Mouse (Mus musculus) stomach, embryonic 15.5 days (tissue): ENCODE data around the gene Satb2. TPM values are rescaled to one million over a fixed set of nuclear protein-coding genes. Genes with fewer than 3 reads are reported as not detected.
A peak's percentile ranks its signal among the peaks of the same experiment; 100 is the strongest.

Source experiments
- ATAC-seq: fragments of 200-750 bp; cut with Nextera tagmentation; 2 replicates; pipeline ENCODE4 v1.8.0; 2017; ENCODE audit warnings: low read depth, moderate number of reproducible peaks, moderate TSS enrichment; ENCODE audit not compliant: insufficient read depth, low FRiP score
- H3K27ac ChIP-seq: fragments of 300-500 bp; sonication (generic); 2 replicates; pipeline ENCODE4 v1.5.1; 2015; ENCODE audit warnings: mild to moderate bottlenecking, inconsistent platforms
- H3K27me3 ChIP-seq: fragments of 300-500 bp; sonication (generic); replicated peaks from 2 replicates; pipeline ENCODE4 v1.6.1; 2015; ENCODE audit warnings: inconsistent platforms
- H3K36me3 ChIP-seq: fragments of 300-500 bp; sonication (generic); 2 replicates; pipeline ENCODE4 v1.6.1; 2015; ENCODE audit warnings: inconsistent platforms
- H3K4me1 ChIP-seq: fragments of 300-500 bp; sonication (generic); 2 replicates; pipeline ENCODE4 v1.6.1; 2015; ENCODE audit warnings: inconsistent platforms
- H3K4me2 ChIP-seq: fragments of 300-500 bp; sonication (generic); 2 replicates; pipeline ENCODE4 v1.6.1; 2015; ENCODE audit warnings: mild to moderate bottlenecking, inconsistent platforms
- H3K4me3 ChIP-seq: fragments of 300-500 bp; sonication (generic); replicated peaks from 2 replicates; pipeline ENCODE4 v1.5.1; 2015; ENCODE audit warnings: inconsistent platforms
- H3K9ac ChIP-seq: fragments of 300-500 bp; sonication (generic); 2 replicates; pipeline ENCODE4 v1.6.1; 2015; ENCODE audit warnings: inconsistent platforms
- H3K9me3 ChIP-seq: fragments of 300-500 bp; sonication (generic); 2 replicates; pipeline ENCODE4 v1.6.1; 2016; ENCODE audit warnings: inconsistent platforms
- WGBS: fragments of 180-500 bp; shearing (Covaris S2); methylation state at CpG from one replicate; pipeline ENCODE4 v1.1.7; 2015; 5-methylcytosine and 5-hydroxymethylcytosine counted together
- polyA plus RNA-seq: library from polyadenylated mRNA; unstranded; fragments of >200 nt; fragmentation: Nextera tagmentation; extraction: Ambion mirVana; gene quantifications from 2 replicates; pipeline ENCODE4 v1.2.1, GENCODE M21; 2015

Satb2 gene
- polyA plus RNA-seq, result 0.53 and 0.81 TPM in 2 replicates

DNA sequence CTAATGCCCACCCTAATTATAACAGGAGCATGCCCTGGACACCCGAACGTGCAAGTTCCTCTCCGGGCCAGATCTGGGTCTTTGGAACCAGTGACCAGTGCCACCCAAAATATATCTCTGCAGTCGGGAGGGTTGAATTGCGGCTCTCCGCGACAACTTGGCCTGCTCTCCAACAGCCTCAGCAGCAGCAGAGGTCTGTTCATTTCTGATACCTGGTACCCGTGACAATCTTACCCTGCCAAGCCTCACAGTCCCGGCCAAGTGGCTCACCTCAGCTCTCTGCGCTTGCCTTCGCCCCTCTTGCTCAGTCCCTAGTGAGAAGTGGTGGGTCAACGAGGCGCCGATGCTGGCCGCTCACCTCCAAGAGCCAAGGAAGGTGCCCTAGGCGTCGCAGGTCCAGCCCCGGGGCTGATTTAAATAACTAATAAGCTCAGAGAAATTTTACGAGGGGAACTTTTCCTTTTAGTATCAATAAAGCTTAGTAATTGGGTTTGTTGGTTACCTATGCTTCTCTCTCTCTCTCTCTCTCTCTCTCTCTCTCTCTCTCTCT is at the start of gene Satb2:
Gene Satb2 (minus strand): TSS at position 500 of the 550 bp plus-strand sequence.
- no peak within 1 kb of the TSS for H3K9ac ChIP-seq
- WGBS, result under 1% methylated on average over 19 of the region's 19 CpGs
- H3K4me3 ChIP-seq, result peak within 1 kb of the TSS; percentile 29
- peaks cover 61% of the 10 kb centered on the region for H3K27me3 ChIP-seq
- H3K4me2 ChIP-seq, result peak within 1 kb of the TSS; percentile 47
- peaks cover 25% of the 10 kb centered on the region for H3K4me1 ChIP-seq
- ATAC-seq, result no peak
- no peak within 1 kb of the TSS for H3K27ac ChIP-seq
- no peaks in the 10 kb centered on the region for H3K9me3 ChIP-seq
- H3K36me3 ChIP-seq, result no peaks in the 10 kb centered on the region

DNA sequence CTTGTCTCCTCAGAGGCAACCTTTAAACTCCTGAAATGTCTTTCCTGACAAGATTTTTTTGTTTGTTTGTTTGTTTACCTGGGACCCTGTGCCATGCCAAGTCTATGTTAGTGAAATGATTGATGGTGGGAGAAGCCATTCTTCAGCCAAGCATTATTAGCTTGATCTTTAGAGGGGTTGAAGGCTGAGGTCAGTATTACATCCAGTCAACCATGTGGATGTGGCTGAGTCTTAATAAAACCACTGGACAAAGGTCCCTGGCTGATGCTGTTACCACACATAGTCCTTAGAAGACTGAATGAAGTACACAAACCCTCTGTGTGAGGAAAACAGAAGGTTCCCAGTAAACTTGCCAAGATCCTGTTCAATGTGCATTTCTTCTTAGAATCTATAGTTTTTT is 40.5 kb upstream of the Satb2 start:
- no peak for ATAC-seq
- Histone ChIP-seq H3K9ac (no peak overlapping the region), H3K27me3 (no peaks in the 10 kb centered on the region), H3K4me1 (no peaks in the 10 kb centered on the region), H3K36me3 (no peaks in the 10 kb centered on the region), H3K27ac (no peak overlapping the region), H3K4me2 (no peak overlapping the region), H3K9me3 (no peaks in the 10 kb centered on the region), H3K4me3 (no peak overlapping the region)

DNA sequence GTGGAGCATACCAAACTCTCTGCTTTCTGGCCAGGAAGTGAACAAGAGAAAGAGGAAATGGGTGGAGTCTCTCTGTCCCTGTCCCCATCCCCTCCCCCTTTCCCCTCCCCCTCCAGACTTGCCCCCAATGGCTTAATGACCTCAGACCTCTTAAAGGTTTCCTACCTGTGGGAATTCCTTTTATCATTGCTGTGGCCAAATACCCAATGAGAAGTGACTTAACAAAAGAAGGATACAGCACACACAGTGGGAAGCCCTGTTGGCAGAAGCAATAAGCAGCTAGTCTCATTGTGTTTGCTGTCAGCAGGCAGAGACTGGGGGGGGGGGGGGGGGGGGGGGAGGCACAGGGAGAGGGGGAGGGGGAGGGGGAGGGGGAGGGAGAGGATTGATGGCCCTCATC is 35.4 kb upstream of the Satb2 start:
- Histone ChIP-seq H3K27ac (no peak overlapping the region), H3K9ac (no peak overlapping the region), H3K4me3 (no peak overlapping the region), H3K4me2 (no peak overlapping the region), H3K9me3 (no peaks in the 10 kb centered on the region), H3K4me1 (no peaks in the 10 kb centered on the region), H3K27me3 (no peaks in the 10 kb centered on the region), H3K36me3 (no peaks in the 10 kb centered on the region)
- no peak for ATAC-seq

DNA sequence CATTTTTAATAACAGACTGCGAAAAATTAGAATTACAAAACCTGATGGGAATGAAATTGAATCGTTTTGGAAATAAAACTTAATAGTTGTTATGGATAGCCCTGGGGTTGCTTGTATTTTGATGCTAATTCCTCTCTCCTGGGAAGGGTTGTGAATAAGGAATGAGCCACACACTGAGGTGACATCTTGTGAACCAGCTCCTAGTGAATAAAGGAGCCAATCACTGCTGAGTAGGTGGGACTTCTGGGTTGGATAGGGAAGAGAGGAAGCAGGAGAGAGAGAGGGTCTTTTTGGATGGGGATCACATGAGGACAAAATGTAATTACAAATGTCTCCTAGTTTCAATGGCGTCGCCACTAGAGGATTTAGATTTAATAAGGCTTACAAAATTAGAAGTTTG is 30.7 kb upstream of the Satb2 start:
- no peaks in the 10 kb centered on the region for H3K27me3 ChIP-seq
- no peak overlapping the region for H3K9ac ChIP-seq
- no peaks in the 10 kb centered on the region for H3K36me3 ChIP-seq
- H3K9me3 ChIP-seq, result no peaks in the 10 kb centered on the region
- no peak overlapping the region for H3K27ac ChIP-seq
- no peak overlapping the region for H3K4me3 ChIP-seq
- no peak for ATAC-seq
- no peaks in the 10 kb centered on the region for H3K4me1 ChIP-seq
- no peak overlapping the region for H3K4me2 ChIP-seq
- WGBS, result 70% methylated on average over 4 of the region's 4 CpGs

DNA sequence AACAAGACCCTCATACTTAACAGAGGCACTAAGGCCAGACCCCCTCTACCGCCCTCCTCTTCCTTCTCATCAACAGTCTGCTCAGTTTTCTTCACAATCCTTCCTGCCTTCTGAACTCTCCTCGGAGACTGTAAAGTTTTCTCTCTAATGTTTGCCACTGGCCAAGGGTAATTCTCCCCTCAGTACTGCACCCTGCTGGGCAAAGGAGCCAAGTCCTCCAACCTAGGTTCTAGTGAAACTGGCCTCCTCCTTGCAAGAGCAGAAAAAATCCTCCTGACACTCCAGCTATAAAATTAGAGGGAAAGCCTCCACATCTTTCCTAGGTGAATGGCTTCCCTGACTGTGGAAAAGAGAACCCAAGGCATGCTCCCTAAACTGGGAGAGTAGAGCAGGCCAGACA is 16.6 kb upstream of the Satb2 start:
- Histone ChIP-seq H3K27me3 (no peaks in the 10 kb centered on the region), H3K9me3 (no peaks in the 10 kb centered on the region), H3K4me3 (no peak overlapping the region), H3K4me2 (no peak overlapping the region), H3K36me3 (no peaks in the 10 kb centered on the region), H3K4me1 (no peaks in the 10 kb centered on the region), H3K27ac (no peak overlapping the region), H3K9ac (no peak overlapping the region)
- ATAC-seq, result no peak
- WGBS, result 49% methylated on average over 2 of the region's 2 CpGs

DNA sequence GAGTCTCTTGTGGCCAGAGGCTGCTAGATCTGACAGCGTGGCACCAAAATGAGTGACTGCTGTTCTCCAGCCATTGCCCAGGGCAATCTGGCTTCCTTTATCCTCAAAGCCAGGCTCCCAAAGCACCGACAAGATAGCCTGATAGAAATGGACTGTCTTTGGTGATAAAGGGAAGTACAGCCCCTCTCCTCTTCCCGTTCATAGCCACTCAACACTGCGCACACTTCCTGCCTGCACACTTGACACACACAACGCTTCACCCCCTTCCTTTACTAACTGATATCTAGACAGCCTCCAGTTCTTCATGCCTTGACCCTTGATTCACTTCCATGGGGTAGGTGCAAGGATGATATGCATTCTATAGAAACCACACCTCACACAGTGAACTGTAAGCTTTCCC is 13.9 kb upstream of the Satb2 start:
- no peak for ATAC-seq
- Histone ChIP-seq H3K4me3 (no peak overlapping the region), H3K27ac (no peak overlapping the region), H3K4me2 (no peak overlapping the region), H3K36me3 (no peaks in the 10 kb centered on the region), H3K4me1 (no peaks in the 10 kb centered on the region), H3K9me3 (no peaks in the 10 kb centered on the region), H3K9ac (no peak overlapping the region), H3K27me3 (0 out of 2 replicates have a peak, but pooled peaks cover 2% of the 10 kb centered on the region)
- WGBS, result 50% methylated on average over 5 of the region's 5 CpGs

DNA sequence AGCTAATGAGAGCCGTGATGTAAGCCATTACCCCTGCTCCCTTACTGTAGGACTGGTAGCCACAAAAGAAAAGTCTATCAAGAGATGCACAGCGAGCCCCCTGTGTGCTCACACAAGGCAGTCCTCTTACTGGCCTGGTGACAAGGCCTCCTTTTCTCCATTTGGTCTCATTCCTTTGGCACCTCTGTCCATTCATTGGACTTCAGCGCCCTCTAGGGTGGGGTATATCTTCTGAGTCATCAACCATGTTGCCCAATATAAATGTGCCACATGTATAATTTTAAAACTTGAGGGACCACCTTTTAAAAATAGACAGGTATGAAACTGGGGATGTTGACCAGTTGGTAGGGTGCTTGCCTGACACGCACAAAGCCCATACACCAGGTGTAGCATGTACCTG is 13.2 kb upstream of the Satb2 start:
- no peak for ATAC-seq
- no peak overlapping the region for H3K9ac ChIP-seq
- H3K27me3 ChIP-seq, result 0 out of 2 replicates have a peak, but pooled peaks cover 3% of the 10 kb centered on the region
- no peaks in the 10 kb centered on the region for H3K9me3 ChIP-seq
- H3K4me2 ChIP-seq, result no peak overlapping the region
- no peaks in the 10 kb centered on the region for H3K4me1 ChIP-seq
- no peak overlapping the region for H3K4me3 ChIP-seq
- no peaks in the 10 kb centered on the region for H3K36me3 ChIP-seq
- 52% methylated on average over 4 of the region's 4 CpGs for WGBS
- no peak overlapping the region for H3K27ac ChIP-seq

DNA sequence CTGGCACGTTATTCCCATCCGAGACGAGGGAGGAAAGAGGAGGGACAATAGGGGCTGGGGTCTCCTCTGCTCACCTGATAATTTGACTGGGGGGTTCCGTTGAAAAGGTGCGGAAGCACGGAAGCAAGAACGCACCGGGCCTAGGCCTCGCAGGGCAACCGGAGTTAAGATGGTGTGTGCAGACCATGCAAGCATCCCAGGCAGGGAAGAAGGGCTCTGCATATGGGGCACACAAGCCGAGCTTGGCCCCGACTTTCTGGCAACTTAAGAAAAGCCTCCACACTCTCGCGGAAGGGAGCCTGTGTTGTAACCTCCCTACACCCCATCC is 6.0 kb upstream of the Satb2 start:
- H3K4me3 ChIP-seq, result no peak overlapping the region
- WGBS, result 9% methylated on average over 14 of the region's 14 CpGs
- ATAC-seq, result no peak
- H3K27me3 ChIP-seq, result peaks cover 69% of the 10 kb centered on the region
- H3K4me2 ChIP-seq, result no peak overlapping the region
- H3K36me3 ChIP-seq, result no peaks in the 10 kb centered on the region
- H3K4me1 ChIP-seq, result peaks cover 7% of the 10 kb centered on the region; the same call in 1 of the 2 replicates
- H3K9me3 ChIP-seq, result no peaks in the 10 kb centered on the region
- H3K9ac ChIP-seq, result no peak overlapping the region
- no peak overlapping the region for H3K27ac ChIP-seq

DNA sequence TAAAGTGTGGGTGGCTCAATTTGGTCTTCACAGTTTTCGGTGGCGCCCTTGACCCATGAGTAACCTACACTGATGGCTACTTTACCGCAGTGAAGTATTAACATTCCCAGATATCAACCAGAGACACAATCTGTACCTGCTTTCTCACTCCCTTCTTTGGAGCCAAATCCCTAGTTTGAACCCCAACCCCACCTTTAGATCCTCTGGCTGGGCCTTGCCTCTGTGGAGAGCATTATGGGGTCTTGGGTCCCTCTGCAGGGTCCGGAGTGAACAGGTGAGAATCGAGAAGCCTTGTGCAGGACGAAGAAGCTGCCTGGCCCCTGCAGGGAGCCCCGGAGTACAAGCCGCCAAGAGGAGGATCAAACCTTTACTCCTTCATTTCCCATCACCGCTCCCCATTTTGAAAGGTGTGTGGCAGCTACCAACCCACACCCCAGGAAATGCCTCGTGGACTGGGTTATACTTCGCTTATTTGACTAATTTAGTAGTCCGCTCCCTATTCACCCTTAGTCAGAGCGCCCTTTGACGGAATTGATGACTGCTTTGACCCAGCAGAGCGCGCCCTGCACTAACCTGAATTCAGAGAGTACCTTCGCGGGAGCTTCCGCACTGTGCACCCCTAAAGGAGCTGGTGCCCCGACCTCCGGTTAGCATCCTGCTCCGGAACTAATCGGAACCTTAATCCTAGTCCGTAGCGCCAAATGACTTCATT is 5.5 kb upstream of the Satb2 start:
- no peak overlapping the region for H3K27ac ChIP-seq
- no peak for ATAC-seq
- H3K4me3 ChIP-seq, result no peak overlapping the region
- H3K9ac ChIP-seq, result no peak overlapping the region
- H3K4me2 ChIP-seq, result no peak overlapping the region
- no peaks in the 10 kb centered on the region for H3K9me3 ChIP-seq
- H3K4me1 ChIP-seq, result peaks cover 7% of the 10 kb centered on the region; the same call in 1 of the 2 replicates
- H3K36me3 ChIP-seq, result no peaks in the 10 kb centered on the region
- H3K27me3 ChIP-seq, result peaks cover 70% of the 10 kb centered on the region
- WGBS, result 4% methylated on average over 25 of the region's 25 CpGs

DNA sequence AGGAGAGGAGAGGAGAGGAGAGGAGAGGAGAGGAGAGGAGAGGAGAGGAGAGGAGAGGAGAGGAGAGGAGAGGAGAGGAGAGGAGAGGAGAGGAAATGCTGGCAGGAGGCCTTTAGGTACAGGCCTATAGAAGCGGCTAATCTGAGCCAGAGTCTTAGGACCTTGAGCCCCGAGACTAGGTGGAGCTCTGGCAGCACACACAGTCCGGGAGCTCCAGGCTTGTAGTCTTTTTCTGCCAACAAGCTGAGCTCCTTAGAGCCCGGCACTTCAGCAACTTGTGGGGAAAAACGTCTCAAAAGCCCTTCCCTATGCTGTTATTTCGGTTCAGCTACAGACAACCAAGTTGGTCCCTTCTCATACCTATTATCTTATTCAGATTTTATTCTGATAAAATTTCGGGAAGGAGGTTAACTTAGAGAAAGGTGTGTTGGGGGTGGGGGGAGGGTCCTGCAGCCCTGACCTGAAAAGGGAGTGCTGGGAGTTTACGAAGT is 4.7 kb upstream of the Satb2 start:
- no peak overlapping the region for H3K4me3 ChIP-seq
- 6% methylated on average over 8 of the region's 8 CpGs for WGBS
- no peaks in the 10 kb centered on the region for H3K36me3 ChIP-seq
- peaks cover 7% of the 10 kb centered on the region; the same call in 1 of the 2 replicates for H3K4me1 ChIP-seq
- H3K4me2 ChIP-seq, result no peak overlapping the region
- H3K27ac ChIP-seq, result no peak overlapping the region
- no peaks in the 10 kb centered on the region for H3K9me3 ChIP-seq
- no peak for ATAC-seq
- H3K27me3 ChIP-seq, result peaks cover 73% of the 10 kb centered on the region
- H3K9ac ChIP-seq, result no peak overlapping the region

DNA sequence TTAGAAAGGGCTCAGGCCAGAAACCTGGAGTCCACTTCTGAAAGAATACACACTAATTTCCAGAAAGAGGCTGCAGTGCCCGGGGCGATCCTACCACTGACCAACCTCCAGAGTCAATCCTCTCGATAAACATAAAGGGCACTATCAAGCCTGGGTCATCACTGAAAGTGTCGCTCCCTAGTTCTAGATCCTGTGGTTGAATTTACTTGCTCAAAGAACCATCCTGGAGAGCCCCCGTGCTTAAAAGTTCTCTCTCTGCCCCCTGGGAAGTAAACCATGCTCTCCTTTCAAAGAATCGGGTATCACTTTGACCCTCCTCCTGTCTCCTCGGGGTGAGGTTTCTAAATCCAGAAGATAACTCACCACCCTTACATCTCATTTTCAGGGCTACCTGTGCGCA is 4.2 kb upstream of the Satb2 start:
- Histone ChIP-seq H3K4me1 (peaks cover 7% of the 10 kb centered on the region; the same call in 1 of the 2 replicates), H3K27ac (no peak overlapping the region), H3K27me3 (peaks cover 78% of the 10 kb centered on the region), H3K4me3 (no peak overlapping the region), H3K9me3 (no peaks in the 10 kb centered on the region), H3K36me3 (no peaks in the 10 kb centered on the region), H3K9ac (no peak overlapping the region), H3K4me2 (no peak overlapping the region)
- no peak for ATAC-seq
- WGBS, result 4% methylated on average over 8 of the region's 8 CpGs

DNA sequence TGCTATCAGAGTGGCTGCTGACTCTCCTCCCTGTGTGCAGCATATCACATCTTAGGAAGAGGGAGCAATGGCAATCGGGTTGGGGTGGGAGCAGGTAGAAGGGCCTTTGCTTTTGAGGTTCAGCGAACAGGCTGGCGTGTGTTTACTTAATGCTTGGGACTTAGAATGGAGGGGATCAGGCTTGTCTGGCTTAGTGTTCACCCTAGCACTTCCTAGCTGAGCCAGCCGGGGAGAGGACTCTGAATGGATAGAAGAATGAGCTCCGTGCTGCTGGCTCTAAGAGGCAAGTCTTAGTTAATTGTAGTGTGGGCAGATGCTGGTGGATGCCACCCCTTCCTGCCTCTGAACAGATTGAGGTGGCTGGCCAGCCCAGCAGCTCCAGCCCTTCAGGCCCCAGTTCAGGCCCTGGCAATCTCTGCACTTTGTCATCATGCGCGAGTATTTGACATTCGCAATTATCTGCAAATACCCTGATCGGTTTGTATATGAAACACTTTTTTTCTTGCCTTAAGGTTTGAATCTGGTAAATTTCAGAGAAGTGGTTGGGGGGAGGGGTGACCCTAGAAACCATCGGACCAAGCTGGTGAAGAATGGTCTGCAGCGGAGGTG is 3.6 kb upstream of the Satb2 start:
- 4% methylated on average over 11 of the region's 11 CpGs for WGBS
- no peak overlapping the region for H3K27ac ChIP-seq
- peaks cover 12% of the 10 kb centered on the region for H3K4me1 ChIP-seq
- no peak overlapping the region for H3K4me2 ChIP-seq
- H3K27me3 ChIP-seq, result peaks cover 80% of the 10 kb centered on the region
- no peaks in the 10 kb centered on the region for H3K9me3 ChIP-seq
- H3K36me3 ChIP-seq, result no peaks in the 10 kb centered on the region
- no peak overlapping the region for H3K4me3 ChIP-seq
- ATAC-seq, result no peak
- no peak overlapping the region for H3K9ac ChIP-seq
